Mouse (Mus musculus) ES-Bruce4 (cell line): ENCODE measurements around the gene Prrx1. TPM values are rescaled to one million over a fixed set of nuclear protein-coding genes. Genes with fewer than 3 reads are reported as not detected.

Experiments used
- H3K27ac ChIP-seq: 2 replicates; pipeline ENCODE4 v1.5.1; 2012; ENCODE audit warnings: low read length, inconsistent platforms; ENCODE audit not compliant: insufficient read depth
- H3K27me3 ChIP-seq: 2 replicates; pipeline ENCODE4 v1.6.1; 2012; ENCODE audit warnings: mild to moderate bottlenecking, low read length, inconsistent platforms; ENCODE audit not compliant: control insufficient read depth, poor library complexity, insufficient read depth, severe bottlenecking
- H3K36me3 ChIP-seq: 2 replicates; pipeline ENCODE4 v1.6.1; 2012; ENCODE audit warnings: inconsistent platforms, mild to moderate bottlenecking, low read length, moderate library complexity; ENCODE audit not compliant: control insufficient read depth, poor library complexity, insufficient read depth, severe bottlenecking
- H3K4me1 ChIP-seq: one replicate; pipeline ENCODE4 v1.8.1; 2011; ENCODE audit warnings: low read length; ENCODE audit not compliant: control insufficient read depth, insufficient read depth
- H3K4me3 ChIP-seq: 2 replicates; pipeline ENCODE4 v1.5.1; 2011; ENCODE audit warnings: low read depth, mild to moderate bottlenecking, low read length
- H3K9ac ChIP-seq: 2 replicates; pipeline ENCODE4 v1.6.1; 2012; ENCODE audit warnings: low read depth, mild to moderate bottlenecking, inconsistent platforms; ENCODE audit not compliant: poor library complexity, severe bottlenecking
- H3K9me3 ChIP-seq: replicated peaks from 2 replicates; pipeline ENCODE4 v1.6.1; 2012; ENCODE audit warnings: mild to moderate bottlenecking, low read length, inconsistent platforms; ENCODE audit not compliant: control insufficient read depth, poor library complexity, insufficient read depth, severe bottlenecking
- CTCF ChIP-seq: IDR thresholded peaks from one replicate; pipeline ENCODE4 v1.8.1; 2011; ENCODE audit warnings: low read depth, low read length
- EP300 ChIP-seq: IDR thresholded peaks from 2 replicates; pipeline ENCODE4 v1.6.1; 2011; ENCODE audit warnings: low read depth, low read length; ENCODE audit not compliant: insufficient read depth
- POLR2A ChIP-seq: IDR thresholded peaks from one replicate; pipeline ENCODE4 v1.8.1; 2011; ENCODE audit warnings: low read length; ENCODE audit not compliant: insufficient read depth
- polyA plus RNA-seq: library from polyadenylated mRNA; stranded (reverse); fragments of >200 nt; gene quantifications from 2 replicates; pipeline ENCODE4 v1.2.4, GENCODE M21; 2011; ENCODE audit warnings: low read depth; ENCODE audit not compliant: missing spikeins, insufficient read depth, insufficient read length

Gene Prrx1
- polyA plus RNA-seq, 1 experiment, result 3.2 TPM

DNA sequence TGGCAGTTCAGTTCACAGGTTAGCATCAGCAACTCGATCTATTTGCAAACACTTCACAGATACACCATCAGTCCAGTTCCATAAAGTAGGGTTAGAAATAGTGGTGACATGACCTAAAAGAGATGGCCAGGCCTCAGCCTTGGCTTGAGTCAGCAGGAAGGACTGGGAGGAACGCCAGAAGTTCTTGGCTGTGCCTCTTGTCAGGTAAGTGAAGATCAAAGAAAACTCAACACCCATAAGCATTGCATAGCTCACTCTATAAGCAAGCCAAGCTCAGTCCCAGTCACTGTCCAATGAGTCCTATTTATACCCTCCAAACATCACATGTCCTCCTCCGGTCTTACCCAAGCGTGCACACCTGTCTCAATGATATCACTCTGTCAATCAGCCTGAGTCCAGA is 87.2 kb downstream of the Prrx1 start:
- Histone ChIP-seq H3K9me3 (no peaks in the 10 kb centered on the region), H3K9ac (no peak overlapping the region), H3K27me3 (no peaks in the 10 kb centered on the region), H3K4me3 (no peak overlapping the region), H3K36me3 (no peaks in the 10 kb centered on the region), H3K4me1 (no peaks in the 10 kb centered on the region), H3K27ac (no peak overlapping the region)
- TF ChIP-seq CTCF (no peak), POLR2A (no peak), EP300 (no peak)

DNA sequence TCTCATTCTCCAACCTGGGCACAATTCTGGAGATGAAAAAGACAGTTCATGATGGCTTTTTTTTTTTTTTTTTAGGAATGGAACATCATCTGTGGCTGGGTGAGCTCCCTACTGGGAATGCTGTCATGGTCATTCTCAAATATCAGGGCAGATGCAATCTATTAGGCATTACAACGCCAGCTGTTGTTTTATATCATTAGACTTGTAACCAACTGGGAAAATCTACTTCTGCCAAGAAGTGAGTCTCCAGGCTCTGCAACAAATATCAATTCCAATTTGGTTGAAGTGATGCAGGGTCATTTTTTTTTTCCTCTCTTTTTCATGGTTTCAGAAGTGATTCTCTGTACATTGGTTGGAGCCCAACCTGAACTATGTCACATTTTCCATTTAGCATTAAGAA is 91.7 kb downstream of the Prrx1 start:
- no peaks in the 10 kb centered on the region for H3K4me1 ChIP-seq
- no peaks in the 10 kb centered on the region for H3K27me3 ChIP-seq
- no peaks in the 10 kb centered on the region for H3K36me3 ChIP-seq
- H3K9ac ChIP-seq, result no peak overlapping the region
- H3K27ac ChIP-seq, result no peak overlapping the region
- TF ChIP-seq CTCF, result no peak
- no peak for TF ChIP-seq POLR2A
- no peak for TF ChIP-seq EP300
- no peaks in the 10 kb centered on the region for H3K9me3 ChIP-seq
- no peak overlapping the region for H3K4me3 ChIP-seq

DNA sequence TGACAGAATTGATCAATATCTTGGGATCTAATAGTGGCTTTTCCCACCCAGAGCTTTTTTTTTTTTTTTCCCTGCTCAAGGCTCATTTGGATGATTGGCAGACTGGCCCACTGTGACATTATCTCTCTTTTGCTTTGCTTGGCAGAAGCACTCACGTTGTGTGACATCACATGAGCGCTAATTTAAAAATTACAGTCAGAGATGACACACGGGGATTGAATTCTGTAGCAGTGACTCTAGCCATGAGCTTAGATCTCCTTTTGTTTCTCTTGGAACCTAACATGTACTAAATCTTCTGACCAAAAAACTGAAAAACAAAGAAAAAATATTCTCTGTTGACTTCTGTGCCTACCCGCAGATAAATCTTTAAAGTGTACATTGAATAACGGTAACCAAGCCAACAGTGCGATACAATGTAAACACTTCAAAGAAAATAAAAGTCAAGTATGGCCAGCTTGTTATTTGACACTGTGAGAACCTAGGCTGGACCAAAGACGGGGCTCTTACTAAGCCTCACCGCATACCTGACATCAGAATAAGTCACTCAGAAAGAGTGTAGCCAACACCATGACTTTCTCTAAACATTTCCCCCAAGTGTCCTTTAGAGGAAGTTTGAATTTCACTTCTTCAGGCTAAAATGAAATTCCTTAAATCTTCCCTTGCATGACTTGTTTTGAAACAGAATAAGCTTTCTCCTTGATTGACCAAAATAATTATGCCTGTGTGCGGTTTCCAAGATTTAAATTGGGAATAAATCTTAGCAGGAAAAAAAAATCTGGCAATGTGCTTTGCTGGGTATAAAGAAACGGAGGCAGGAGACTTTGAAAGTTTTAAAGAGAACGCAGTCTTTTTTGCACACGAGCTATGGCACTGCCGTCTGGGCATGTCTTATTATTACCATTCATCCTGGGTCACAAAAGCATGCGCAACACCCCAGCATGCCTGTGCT is 104.3 kb downstream of the Prrx1 start:
- no peaks in the 10 kb centered on the region for H3K36me3 ChIP-seq
- H3K27me3 ChIP-seq, result no peaks in the 10 kb centered on the region
- H3K4me3 ChIP-seq, result no peak overlapping the region
- H3K27ac ChIP-seq, result no peak overlapping the region
- no peak for TF ChIP-seq EP300
- no peak for TF ChIP-seq POLR2A
- no peak for TF ChIP-seq CTCF
- no peaks in the 10 kb centered on the region for H3K4me1 ChIP-seq
- H3K9ac ChIP-seq, result no peak overlapping the region
- no peaks in the 10 kb centered on the region for H3K9me3 ChIP-seq

DNA sequence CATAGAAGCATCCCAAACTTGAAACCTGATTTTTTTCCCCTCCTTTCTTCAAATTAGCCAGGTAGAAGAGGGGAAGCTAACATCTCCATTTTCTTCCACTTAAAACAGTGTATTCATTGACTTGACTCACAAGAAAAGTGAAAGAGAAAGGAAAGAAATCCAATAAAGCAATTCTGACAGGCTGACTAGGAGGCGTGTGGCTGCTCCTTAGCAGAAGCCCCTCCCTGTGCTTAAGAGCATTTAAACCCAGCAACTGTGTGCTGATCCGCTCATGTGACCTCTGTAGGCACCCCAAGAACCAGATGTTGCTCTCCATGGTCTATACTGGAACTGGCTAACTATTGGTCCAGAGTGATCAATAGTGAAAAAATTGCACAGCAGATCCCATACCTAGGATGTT is 114.7 kb downstream of the Prrx1 start:
- H3K27ac ChIP-seq, result no peak overlapping the region
- TF ChIP-seq POLR2A, result no peak
- TF ChIP-seq EP300, result no peak
- TF ChIP-seq CTCF, result no peak
- H3K36me3 ChIP-seq, result no peaks in the 10 kb centered on the region
- peaks cover 2% of the 10 kb centered on the region for H3K4me1 ChIP-seq
- H3K27me3 ChIP-seq, result no peaks in the 10 kb centered on the region
- H3K9ac ChIP-seq, result no peak overlapping the region
- no peaks in the 10 kb centered on the region for H3K9me3 ChIP-seq
- H3K4me3 ChIP-seq, result no peak overlapping the region

DNA sequence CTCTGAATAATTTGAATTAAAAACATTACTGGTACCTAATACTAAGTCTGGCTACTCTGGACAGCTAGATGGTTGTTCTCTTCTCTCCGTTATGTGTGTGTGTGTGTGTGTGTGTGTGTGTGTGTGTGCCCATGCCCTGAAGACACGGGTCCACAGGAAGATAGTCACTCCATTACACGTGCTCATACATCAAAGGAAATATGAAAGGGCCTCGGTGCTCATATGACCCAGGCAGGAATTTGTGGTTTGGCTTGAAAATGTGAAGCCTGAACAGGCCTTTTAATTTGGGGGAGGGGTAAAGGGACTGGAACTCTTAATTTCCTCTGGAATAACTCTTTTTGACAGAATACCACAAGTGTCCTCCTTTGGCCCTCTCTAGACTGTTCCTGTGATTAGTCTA is 115.5 kb downstream of the Prrx1 start:
- Histone ChIP-seq H3K4me3 (no peak overlapping the region), H3K4me1 (peaks cover 2% of the 10 kb centered on the region), H3K36me3 (no peaks in the 10 kb centered on the region), H3K9ac (no peak overlapping the region), H3K27ac (no peak overlapping the region), H3K9me3 (no peaks in the 10 kb centered on the region), H3K27me3 (no peaks in the 10 kb centered on the region)
- no peak for TF ChIP-seq EP300
- TF ChIP-seq CTCF, result no peak
- no peak for TF ChIP-seq POLR2A

Other genes starting within 250 kb of the Prrx1 start
- gene Mroh9, start 228.0 kb downstream of the Prrx1 start, polyA plus RNA-seq, result not detected in 2 replicates
- 8.7 and 9.8 TPM in 2 replicates for gene Gorab, start 90.0 kb upstream of the Prrx1 start, polyA plus RNA-seq